Mouse (Mus musculus): Measurements from ENCODE around the gene Atp2b4. TPM values are rescaled to one million over a fixed set of nuclear protein-coding genes. Genes with fewer than 3 reads are reported as not detected.

Atp2b4 gene
- polyA plus RNA-seq, 1 experiment = 22.8 TPM

DNA sequence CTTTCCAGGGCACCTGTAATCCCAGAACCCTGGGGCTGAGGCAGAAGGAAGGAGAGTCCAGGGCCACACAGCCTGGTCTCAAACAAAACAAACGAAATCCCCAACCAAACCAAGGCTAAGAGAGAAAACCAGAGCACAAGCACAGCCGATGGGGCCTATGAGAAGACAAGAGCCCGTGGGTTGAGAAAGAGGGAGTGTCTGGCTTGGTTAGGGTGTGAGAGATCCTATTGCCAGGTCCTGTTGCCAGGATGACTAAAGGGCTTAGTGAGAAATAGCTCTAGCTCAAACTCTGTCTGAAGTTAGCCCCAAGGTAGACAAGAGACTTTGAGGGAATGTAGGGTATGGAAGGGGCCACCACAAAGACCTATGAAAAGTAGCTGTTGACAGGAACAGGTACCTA lies 19.3 kb downstream of the Atp2b4 start:
- H3K27ac ChIP-seq (ENCODE audit: control insufficient read depth, insufficient read depth, low read depth, low read length) = no peak overlapping the region

GRCm38 (mm10) chr1:133779043-133779442 lies 21.8 kb downstream of the Atp2b4 start:
- no peaks in the 10 kb centered on the region for H3K36me3 ChIP-seq (ENCODE audit: control insufficient read depth, insufficient read depth, low read length)
- no peak overlapping the region for H3K27ac ChIP-seq (ENCODE audit: control insufficient read depth, insufficient read depth, low read depth, low read length)
- no peaks in the 10 kb centered on the region for H3K4me1 ChIP-seq (ENCODE audit: control insufficient read depth, insufficient read depth, low read length)
- no peaks in the 10 kb centered on the region for H3K27me3 ChIP-seq (ENCODE audit: control insufficient read depth, insufficient read depth, low read length)
- H3K4me3 ChIP-seq (ENCODE audit: control insufficient read depth, low read depth, low read length) = no peak overlapping the region
- no peak for TF ChIP-seq POLR2A (IDR thresholded peaks at IDR 0.05; ENCODE audit: control insufficient read depth, low read depth, low read length)
- TF ChIP-seq CTCF (IDR thresholded peaks at IDR 0.05; ENCODE audit: control insufficient read depth, insufficient read depth, insufficient replicate concordance, low read depth, low read length) = no peak

More for the DNA sequence above, 19.3 kb downstream of the Atp2b4 start:
- H3K27me3 ChIP-seq (ENCODE audit: control insufficient read depth, insufficient read depth, low read length) = no peaks in the 10 kb centered on the region
- TF ChIP-seq POLR2A (IDR thresholded peaks at IDR 0.05; ENCODE audit: control insufficient read depth, low read depth, low read length) (no peak), CTCF (IDR thresholded peaks at IDR 0.05; ENCODE audit: control insufficient read depth, insufficient read depth, insufficient replicate concordance, low read depth, low read length) (no peak)
- H3K36me3 ChIP-seq (ENCODE audit: control insufficient read depth, insufficient read depth, low read length) = no peaks in the 10 kb centered on the region
- no peak overlapping the region for H3K4me3 ChIP-seq (ENCODE audit: control insufficient read depth, low read depth, low read length)
- no peaks in the 10 kb centered on the region for H3K4me1 ChIP-seq (ENCODE audit: control insufficient read depth, insufficient read depth, low read length)

GRCm38 (mm10) chr1:133777651-133778231 lies 23.1 kb downstream of the Atp2b4 start:
- Histone ChIP-seq H3K4me3 (ENCODE audit: control insufficient read depth, low read depth, low read length) (no peak overlapping the region), H3K4me1 (ENCODE audit: control insufficient read depth, insufficient read depth, low read length) (no peaks in the 10 kb centered on the region; the same call in 1 of the 2 replicates), H3K27ac (ENCODE audit: control insufficient read depth, insufficient read depth, low read depth, low read length) (no peak overlapping the region), H3K36me3 (ENCODE audit: control insufficient read depth, insufficient read depth, low read length) (no peaks in the 10 kb centered on the region), H3K27me3 (ENCODE audit: control insufficient read depth, insufficient read depth, low read length) (no peaks in the 10 kb centered on the region)
- TF ChIP-seq POLR2A (IDR thresholded peaks at IDR 0.05; ENCODE audit: control insufficient read depth, low read depth, low read length) = no peak
- TF ChIP-seq CTCF (IDR thresholded peaks at IDR 0.05; ENCODE audit: control insufficient read depth, insufficient read depth, insufficient replicate concordance, low read depth, low read length) = no peak

DNA sequence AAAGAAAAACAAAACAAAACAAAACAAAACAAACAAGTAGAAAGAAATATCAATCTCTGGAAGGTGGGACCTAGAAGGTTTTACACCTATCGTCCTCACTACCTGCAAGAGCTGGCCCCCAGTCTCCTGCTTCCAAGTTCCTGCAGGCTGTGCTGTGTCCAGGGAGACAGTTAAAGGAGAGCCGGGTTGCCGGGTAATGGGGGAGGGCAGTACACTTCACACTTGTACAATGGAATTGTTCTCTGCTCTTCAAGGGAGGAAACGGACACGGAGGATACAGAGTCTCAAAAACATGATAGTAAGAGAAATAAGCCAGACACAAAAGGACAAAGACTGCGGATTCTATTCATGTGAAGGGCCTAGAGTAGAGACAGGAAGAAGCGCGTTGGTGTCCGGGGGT lies 28.3 kb downstream of the Atp2b4 start:
- no peak for TF ChIP-seq CTCF (IDR thresholded peaks at IDR 0.05; ENCODE audit: control insufficient read depth, insufficient read depth, insufficient replicate concordance, low read depth, low read length)
- no peak for TF ChIP-seq POLR2A (IDR thresholded peaks at IDR 0.05; ENCODE audit: control insufficient read depth, low read depth, low read length)
- H3K4me3 ChIP-seq (ENCODE audit: control insufficient read depth, low read depth, low read length) = no peak overlapping the region
- peak overlapping the region; percentile 36; the same call in 1 of the 2 replicates for H3K27ac ChIP-seq (ENCODE audit: control insufficient read depth, insufficient read depth, low read depth, low read length)
- H3K4me1 ChIP-seq (ENCODE audit: control insufficient read depth, insufficient read depth, low read length) = no peaks in the 10 kb centered on the region; the same call in 1 of the 2 replicates
- no peaks in the 10 kb centered on the region for H3K36me3 ChIP-seq (ENCODE audit: control insufficient read depth, insufficient read depth, low read length)
- no peaks in the 10 kb centered on the region for H3K27me3 ChIP-seq (ENCODE audit: control insufficient read depth, insufficient read depth, low read length)

DNA sequence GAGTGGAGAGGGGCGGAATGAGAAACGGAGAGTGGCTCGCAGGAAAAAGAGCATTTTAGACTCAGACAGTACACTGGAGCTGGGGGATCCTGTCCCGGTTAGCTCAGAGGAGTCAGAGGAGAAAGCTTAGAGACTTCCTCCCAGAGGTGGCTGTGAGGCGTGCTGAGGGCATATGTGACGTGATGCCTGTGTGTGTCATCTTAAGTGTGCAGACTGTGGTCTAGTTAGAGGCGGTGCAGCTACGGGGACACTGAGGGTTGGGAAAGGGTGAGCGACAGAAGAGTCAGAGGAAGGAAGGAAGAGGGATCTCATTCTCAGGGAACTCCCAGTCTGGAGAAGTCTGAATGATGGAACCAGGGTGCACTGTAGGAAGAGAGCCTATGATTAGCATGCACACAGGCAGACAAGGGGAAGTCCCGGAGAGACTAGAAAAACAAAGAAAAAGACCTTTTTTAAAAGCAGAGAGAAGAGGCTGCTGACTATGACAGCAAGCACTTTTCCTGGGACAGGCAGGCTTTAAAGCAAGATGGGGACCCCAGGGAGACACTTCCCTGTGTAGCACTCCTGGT lies 28.9 kb downstream of the Atp2b4 start:
- H3K36me3 ChIP-seq (ENCODE audit: control insufficient read depth, insufficient read depth, low read length) = no peaks in the 10 kb centered on the region
- H3K27ac ChIP-seq (ENCODE audit: control insufficient read depth, insufficient read depth, low read depth, low read length) = peak overlapping the region; percentile 33
- H3K4me1 ChIP-seq (ENCODE audit: control insufficient read depth, insufficient read depth, low read length) = no peaks in the 10 kb centered on the region; the same call in 1 of the 2 replicates
- no peaks in the 10 kb centered on the region for H3K27me3 ChIP-seq (ENCODE audit: control insufficient read depth, insufficient read depth, low read length)
- TF ChIP-seq POLR2A (IDR thresholded peaks at IDR 0.05; ENCODE audit: control insufficient read depth, low read depth, low read length) (no peak), CTCF (IDR thresholded peaks at IDR 0.05; ENCODE audit: control insufficient read depth, insufficient read depth, insufficient replicate concordance, low read depth, low read length) (no peak)
- no peak overlapping the region for H3K4me3 ChIP-seq (ENCODE audit: control insufficient read depth, low read depth, low read length)

DNA sequence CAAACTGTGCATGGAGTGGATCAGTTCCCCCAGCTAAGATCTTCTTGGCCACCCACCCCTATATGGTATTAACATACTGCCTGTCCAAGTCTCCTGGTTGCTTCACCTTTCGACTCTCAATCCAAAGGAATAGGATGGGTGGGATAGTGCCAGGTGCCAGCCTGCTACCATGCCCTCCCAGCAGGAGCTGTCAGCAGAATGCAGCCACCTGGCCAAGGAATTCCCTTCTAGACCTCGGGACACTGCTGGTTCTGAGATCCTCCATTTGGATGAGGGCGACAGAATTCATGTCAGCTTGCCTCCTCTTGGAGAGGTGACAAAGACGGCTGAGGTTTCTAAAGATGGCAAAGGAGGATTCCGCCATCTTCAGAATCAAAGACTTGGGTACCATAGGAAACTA lies 32.8 kb downstream of the Atp2b4 start:
- Histone ChIP-seq H3K27me3 (ENCODE audit: control insufficient read depth, insufficient read depth, low read length) (no peaks in the 10 kb centered on the region), H3K4me3 (ENCODE audit: control insufficient read depth, low read depth, low read length) (no peak overlapping the region), H3K27ac (ENCODE audit: control insufficient read depth, insufficient read depth, low read depth, low read length) (peak overlapping the region; percentile 7), H3K4me1 (ENCODE audit: control insufficient read depth, insufficient read depth, low read length) (no peaks in the 10 kb centered on the region; the same call in 1 of the 2 replicates), H3K36me3 (ENCODE audit: control insufficient read depth, insufficient read depth, low read length) (no peaks in the 10 kb centered on the region)
- no peak for TF ChIP-seq CTCF (IDR thresholded peaks at IDR 0.05; ENCODE audit: control insufficient read depth, insufficient read depth, insufficient replicate concordance, low read depth, low read length)
- TF ChIP-seq POLR2A (IDR thresholded peaks at IDR 0.05; ENCODE audit: control insufficient read depth, low read depth, low read length) = no peak

GRCm38 (mm10) chr1:133766901-133767529 lies 33.8 kb downstream of the Atp2b4 start:
- TF ChIP-seq POLR2A (IDR thresholded peaks at IDR 0.05; ENCODE audit: control insufficient read depth, low read depth, low read length) (no peak), CTCF (IDR thresholded peaks at IDR 0.05; ENCODE audit: control insufficient read depth, insufficient read depth, insufficient replicate concordance, low read depth, low read length) (no peak)
- Histone ChIP-seq H3K27ac (ENCODE audit: control insufficient read depth, insufficient read depth, low read depth, low read length) (peak overlapping the region; percentile 60), H3K4me1 (ENCODE audit: control insufficient read depth, insufficient read depth, low read length) (no peaks in the 10 kb centered on the region; the same call in 1 of the 2 replicates), H3K36me3 (ENCODE audit: control insufficient read depth, insufficient read depth, low read length) (no peaks in the 10 kb centered on the region), H3K4me3 (ENCODE audit: control insufficient read depth, low read depth, low read length) (no peak overlapping the region), H3K27me3 (ENCODE audit: control insufficient read depth, insufficient read depth, low read length) (no peaks in the 10 kb centered on the region)
